Mouse (Mus musculus): ENCODE results near the gene Ckmt1.
"Not testable (repeated sequence)": the region's sequence is repeated elsewhere in the genome, so short reads cannot be mapped to it uniquely, and the experiment has no call there.

Gene Ckmt1

GRCm38 (mm10) chr2:121357494-121357893 lies at the start of gene Ckmt1:
Gene Ckmt1 (plus strand): TSS chr2:121357714.
- no peak for DNase-seq (ENCODE audit: low spot score in 2 of 2)

GRCm38 (mm10) chr2:121308997-121309416 lies 48.5 kb upstream of the Ckmt1 start:
- no peak for DNase-seq (ENCODE audit: low spot score in 2 of 2)

DNA sequence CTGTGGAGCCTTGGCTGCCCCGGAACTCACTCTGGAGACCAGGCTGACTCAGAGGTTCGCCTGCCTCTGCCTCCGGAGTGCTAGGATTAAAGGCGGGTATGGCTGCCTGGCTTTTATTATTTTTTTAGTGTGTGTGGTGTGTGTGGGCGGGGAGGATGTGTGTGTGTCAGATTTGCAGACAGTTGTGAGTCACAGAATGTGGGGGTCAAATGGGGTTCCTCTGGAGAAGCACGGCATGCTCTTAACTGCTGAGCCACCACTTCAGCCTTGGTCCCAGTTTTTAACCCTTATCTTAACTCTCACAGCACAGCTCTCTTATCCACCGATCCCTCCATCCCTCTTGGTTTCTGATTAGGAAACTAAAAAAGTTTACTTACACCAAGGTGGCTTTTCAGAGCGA lies 41.2 kb upstream of the Ckmt1 start:
- DNase-seq (ENCODE audit: low spot score in 2 of 2) = no peak

- DNase-seq (ENCODE audit: low spot score in 2 of 2) = no peak
Observed at GRCm38 (mm10) chr2:121323041-121323440, 34.5 kb upstream of the Ckmt1 start.

GRCm38 (mm10) chr2:121323693-121324470 lies 33.6 kb upstream of the Ckmt1 start:
- no peak for DNase-seq (ENCODE audit: low spot score in 2 of 2)

DNA sequence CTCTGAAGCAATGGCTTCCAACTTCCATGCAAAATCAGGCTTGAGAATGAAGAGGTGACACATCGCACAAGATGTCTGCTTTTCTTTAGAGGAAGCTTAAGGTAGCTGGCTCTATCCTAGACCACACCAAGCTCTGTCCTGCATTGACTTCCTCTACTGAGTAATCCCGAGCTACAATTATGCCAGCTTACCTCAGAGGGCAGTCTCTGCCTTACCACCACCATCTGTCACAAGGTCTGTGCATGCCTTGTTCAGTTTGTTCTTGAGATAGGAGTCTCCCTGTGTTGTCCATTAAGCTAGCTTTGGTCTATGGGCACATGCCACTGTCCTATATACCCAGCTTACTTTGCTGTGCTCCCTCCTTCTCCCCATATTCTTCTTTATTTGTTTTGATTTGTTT lies 28.0 kb upstream of the Ckmt1 start:
- no peak for DNase-seq (ENCODE audit: low spot score in 2 of 2)

DNA sequence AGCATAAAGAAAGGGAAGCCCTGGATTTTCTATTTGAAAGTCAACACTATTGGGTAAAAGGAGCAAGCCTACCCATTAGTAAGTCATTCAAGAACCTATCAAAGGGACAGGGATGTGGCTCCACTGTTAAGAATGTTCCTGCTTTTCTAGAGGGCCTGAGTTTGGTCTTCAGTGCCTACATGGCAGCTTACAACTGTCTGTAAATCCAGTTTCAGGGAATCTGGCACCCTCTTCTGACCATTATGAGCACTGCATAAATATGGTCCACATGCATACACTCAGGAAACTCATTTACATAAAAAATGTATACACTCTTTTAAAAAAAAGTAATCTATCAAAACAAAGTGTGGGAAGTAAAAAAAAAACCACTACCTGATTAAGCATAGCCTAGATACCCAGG lies 18.5 kb upstream of the Ckmt1 start:
- no peak for DNase-seq (ENCODE audit: low spot score in 2 of 2)

- DNase-seq (ENCODE audit: low spot score in 2 of 2) = no peak
Observed at GRCm38 (mm10) chr2:121353156-121353555, 4.4 kb upstream of the Ckmt1 start.

GRCm38 (mm10) chr2:121354378-121354777 lies 3.1 kb upstream of the Ckmt1 start:
- DNase-seq (ENCODE audit: low spot score in 2 of 2) = no peak

GRCm38 (mm10) chr2:121354820-121355592 lies 2.5 kb upstream of the Ckmt1 start, which contains the start of gene Ppip5k1:
Gene Ppip5k1 (minus strand): TSS chr2:121355396.
- DNase-seq (ENCODE audit: low spot score in 2 of 2) = peak; percentile 96 to 99

DNA sequence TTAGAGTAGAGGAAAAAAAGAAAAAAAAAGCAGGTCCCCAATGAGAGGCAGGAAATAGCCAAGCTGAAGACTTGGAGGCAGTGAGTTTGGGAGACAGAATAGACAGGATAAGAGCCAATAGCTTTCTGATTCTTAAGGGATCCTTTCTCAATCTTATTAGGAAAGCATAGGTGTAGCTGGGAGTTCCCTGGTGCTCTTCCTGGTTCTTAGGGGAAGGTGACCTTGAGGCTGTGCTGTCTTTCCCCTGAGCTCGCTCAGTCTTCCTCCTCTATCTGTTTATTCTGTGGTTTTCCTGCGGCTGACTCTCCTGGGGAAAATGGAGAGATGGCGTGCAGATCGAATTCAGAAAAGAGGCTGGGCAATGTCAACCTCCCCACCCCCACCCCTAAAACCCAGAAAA lies 447 bp downstream of the Ckmt1 start:
- no peak for DNase-seq (ENCODE audit: low spot score in 2 of 2)

DNA sequence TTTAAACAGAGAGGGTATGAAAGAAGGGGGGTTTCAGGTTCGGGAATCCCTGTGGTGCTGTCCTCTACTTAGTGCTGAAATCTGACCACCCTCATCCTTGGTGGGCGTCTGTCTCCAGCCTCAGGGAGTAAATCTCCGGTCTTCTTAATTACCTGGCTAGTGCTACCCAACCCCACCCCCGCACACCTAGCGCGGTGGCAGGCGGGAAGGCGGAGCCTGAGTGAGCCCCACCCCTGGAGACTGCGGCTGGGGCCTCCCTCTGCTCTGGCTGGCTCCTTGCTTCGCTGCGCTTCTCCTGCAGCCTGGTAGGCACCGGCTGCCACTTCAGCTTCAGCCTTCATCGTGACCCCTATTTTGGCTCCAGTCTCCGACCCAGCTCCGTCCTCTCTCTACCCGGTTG lies 867 bp downstream of the Ckmt1 start:
- DNase-seq (ENCODE audit: low spot score in 2 of 2) = peak in 1 of 2 experiments; percentile 69

DNA sequence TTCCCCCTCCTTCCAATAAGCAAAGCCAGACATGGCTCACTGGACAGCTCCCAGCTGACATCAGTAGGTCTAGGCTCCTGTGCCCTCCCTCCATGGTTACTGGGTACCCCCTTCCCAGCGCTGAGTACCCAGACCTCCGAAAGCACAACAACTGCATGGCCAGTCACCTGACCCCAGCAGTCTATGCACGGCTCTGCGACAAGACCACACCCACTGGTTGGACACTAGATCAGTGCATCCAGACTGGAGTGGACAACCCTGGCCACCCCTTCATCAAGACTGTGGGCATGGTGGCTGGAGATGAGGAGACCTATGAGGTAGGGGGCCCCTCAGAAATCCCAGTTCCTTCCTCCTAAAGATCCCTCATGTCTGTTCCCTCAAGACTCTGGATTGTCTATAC lies 1.9 kb downstream of the Ckmt1 start:
- no peak for DNase-seq (ENCODE audit: low spot score in 2 of 2)

- DNase-seq (ENCODE audit: low spot score in 2 of 2) = no peak
Observed at GRCm38 (mm10) chr2:121363656-121364055, 6.1 kb downstream of the Ckmt1 start.

GRCm38 (mm10) chr2:121368831-121369230 lies 11.3 kb downstream of the Ckmt1 start:
- no peak for DNase-seq (ENCODE audit: low spot score in 2 of 2)

DNA sequence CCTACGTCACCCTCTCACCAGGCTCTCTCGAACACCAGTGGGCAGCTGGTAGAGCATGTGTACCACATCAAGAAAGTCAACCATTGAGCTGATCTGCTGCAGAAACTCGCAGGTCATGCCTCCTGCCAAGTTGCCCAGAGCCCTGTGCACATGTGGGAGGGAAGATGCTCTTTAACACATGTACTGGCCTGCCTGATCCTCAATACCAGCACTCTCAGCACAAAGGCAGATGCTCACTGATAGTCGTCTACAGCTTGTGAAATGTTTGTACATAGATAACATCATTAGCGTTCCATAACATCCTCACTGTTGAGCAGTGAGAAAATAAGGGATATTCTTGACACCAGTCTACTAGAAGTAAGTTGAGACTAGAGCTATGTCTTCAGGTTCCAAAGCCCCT lies 13.4 kb downstream of the Ckmt1 start:
- no peak for DNase-seq (ENCODE audit: low spot score in 2 of 2)

GRCm38 (mm10) chr2:121372266-121372665 lies 14.8 kb downstream of the Ckmt1 start:
- no peak for DNase-seq (ENCODE audit: low spot score in 2 of 2)

DNA sequence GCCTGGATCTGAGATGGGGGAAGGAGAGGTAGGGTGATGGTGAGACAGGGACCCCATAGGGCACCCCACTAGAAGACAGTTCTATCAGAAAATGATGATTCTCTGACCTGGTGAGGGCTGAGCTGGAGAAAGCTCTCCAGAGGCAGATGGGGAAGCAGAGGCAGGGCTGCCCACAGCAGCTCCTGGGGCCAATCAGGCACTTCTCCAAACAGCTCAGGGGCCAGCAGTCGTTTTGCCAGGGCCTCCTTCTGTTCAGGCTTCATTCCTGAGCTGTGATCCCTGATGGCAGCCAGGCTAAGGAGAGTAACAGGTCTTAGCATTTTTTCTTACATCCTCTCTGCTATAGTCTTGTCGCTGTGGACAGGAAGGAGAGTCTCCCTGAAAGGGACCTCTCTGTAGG lies 17.3 kb downstream of the Ckmt1 start:
- DNase-seq (ENCODE audit: low spot score in 2 of 2) = no peak

DNA sequence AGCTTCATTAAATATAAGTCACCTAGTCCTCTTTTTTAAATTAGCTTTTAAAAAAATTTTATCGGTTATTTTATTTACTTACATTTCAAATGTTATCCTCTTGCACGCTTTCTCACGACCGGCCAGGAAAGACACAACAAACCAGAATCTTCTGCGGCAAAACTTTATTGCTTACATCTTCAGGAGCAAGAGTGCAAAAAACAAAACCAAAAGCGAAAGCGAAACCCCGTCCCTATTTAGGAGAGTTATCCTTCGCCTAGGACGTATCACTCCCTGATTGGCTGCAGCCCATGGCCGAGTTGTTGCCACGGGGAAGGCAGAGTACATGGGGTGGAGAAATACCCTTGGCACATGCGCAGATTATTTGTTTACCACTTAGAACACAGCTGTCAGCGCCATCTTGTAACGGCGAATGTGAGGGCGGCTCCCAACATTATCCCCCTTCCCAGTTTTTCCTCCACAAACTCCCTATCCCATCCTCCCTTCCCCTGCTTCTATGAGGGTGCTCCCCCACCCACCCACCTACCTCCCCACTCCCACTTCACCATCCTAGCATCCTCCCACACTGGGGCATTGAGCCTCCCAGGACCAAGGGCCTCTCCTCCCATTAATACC lies 29.6 kb downstream of the Ckmt1 start, which contains the start of gene Strc:
TSS of gene Strc (minus strand) at position 208 of the 615 bp plus-strand sequence.
- DNase-seq (ENCODE audit: low spot score in 2 of 2) = not testable (repeated sequence)

- peak; percentile 72 to 91 for DNase-seq (ENCODE audit: low spot score in 2 of 2)
Observed at GRCm38 (mm10) chr2:121396624-121397023, 39.1 kb downstream of the Ckmt1 start.

- no peak for DNase-seq (ENCODE audit: low spot score in 2 of 2)
Observed at GRCm38 (mm10) chr2:121403296-121403695, 45.8 kb downstream of the Ckmt1 start.

DNA sequence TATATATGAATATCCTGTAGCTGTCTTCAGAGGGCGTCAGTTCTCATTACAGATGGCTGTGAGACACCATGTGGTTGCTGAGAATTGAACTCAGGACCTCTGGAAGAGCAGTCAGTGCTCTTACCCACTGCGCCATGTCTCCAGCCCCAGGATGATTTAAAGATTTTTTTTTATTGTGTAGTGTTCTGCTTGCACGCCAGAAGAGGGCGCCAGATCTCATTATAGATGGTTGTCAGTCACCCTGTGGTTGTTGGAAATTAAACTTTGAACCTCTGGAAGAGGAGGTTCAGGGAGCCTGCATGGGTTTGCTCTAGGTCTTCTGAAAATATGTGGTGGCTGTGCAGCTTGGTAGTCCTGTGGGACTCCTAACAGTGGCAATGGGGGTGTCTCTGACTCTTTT lies 50.6 kb downstream of the Ckmt1 start:
- peak; percentile 57 to 88 for DNase-seq (ENCODE audit: low spot score in 2 of 2)
